In genomic region chr10:85741972-85742371, GRCm38 (mm10) we compare ENCODE assay signal across 19 mouse cellular contexts.
DNase-seq lines count a peak whose midpoint lies in the region; ATAC-seq lines count a peak whose summit lies in the region.
"Had no signal": no experiment of that assay in that cellular context is flagged by ENCODE, and none has a peak within 500 bp of the region (broad histone marks: within the 10 kb centered on the region; RNA-seq: fewer than 3 reads in every experiment).

No protein-coding gene starts in this region.

- H3K4me2 ChIP-seq in forebrain, embryonic 13.5 days, result no peak overlapping the region
- H3K4me2 ChIP-seq: embryonic facial prominence, embryonic 12.5 days; heart, embryonic 11.5 days; kidney, embryonic 15.5 days; limb, embryonic 13.5 days; liver, embryonic 15.5 days; neural tube, embryonic 12.5 days had no signal

- H3K4me3 ChIP-seq in forebrain, embryonic 13.5 days, result no peak overlapping the region
- H3K4me3 ChIP-seq: embryonic facial prominence, embryonic 12.5 days; kidney, embryonic 15.5 days; limb, embryonic 13.5 days; liver, embryonic 15.5 days; neural tube, embryonic 12.5 days had no signal

- WGBS in forebrain, embryonic 13.5 days, result 74% methylated on average over 5 of the region's 5 CpGs

- no peak overlapping the region for H3K9ac ChIP-seq in forebrain, embryonic 13.5 days
- H3K9ac ChIP-seq: embryonic facial prominence, embryonic 12.5 days; kidney, embryonic 15.5 days; limb, embryonic 13.5 days; liver, embryonic 15.5 days; neural tube, embryonic 12.5 days had no signal

- no peak overlapping the region for H3K27ac ChIP-seq in forebrain, embryonic 13.5 days
- H3K27ac ChIP-seq: embryonic facial prominence, embryonic 12.5 days; kidney, embryonic 15.5 days; limb, embryonic 13.5 days; liver, embryonic 15.5 days; neural tube, embryonic 12.5 days had no signal

- DNase-seq in adrenal gland, postnatal 36 days, result peak; percentile 2 to 3
- DNase-seq in adrenal gland, postnatal 25 days, result no peak
- peak; percentile 12 to 22 for DNase-seq in kidney, postnatal 4 days
- DNase-seq in kidney, adult 9 months, result no peak
- DNase-seq in thymus, postnatal 4 days, result peak; percentile 18
- DNase-seq in thymus, postnatal 25 days, result no peak
- no peak for DNase-seq in cerebellum, postnatal 25 days
- DNase-seq: B cell, adult 2 months; cerebellum, adult 2 months; heart, postnatal 4 days; layer of hippocampus, adult 9-11 months had no signal

- H3K36me3 ChIP-seq in forebrain, embryonic 13.5 days (ENCODE audit: poor library complexity, severe bottlenecking), result no peaks in the 10 kb centered on the region
- H3K36me3 ChIP-seq: embryonic facial prominence, embryonic 12.5 days; kidney, embryonic 15.5 days; limb, embryonic 13.5 days; liver, embryonic 15.5 days; neural tube, embryonic 12.5 days had no signal

- no peaks in the 10 kb centered on the region for H3K27me3 ChIP-seq in forebrain, embryonic 13.5 days
- H3K27me3 ChIP-seq: embryonic facial prominence, embryonic 12.5 days; limb, embryonic 13.5 days; liver, embryonic 15.5 days; neural tube, embryonic 12.5 days had no signal

- H3K4me1 ChIP-seq in forebrain, embryonic 13.5 days, result no peaks in the 10 kb centered on the region
- H3K4me1 ChIP-seq: kidney, embryonic 15.5 days; limb, embryonic 13.5 days; liver, embryonic 15.5 days; neural tube, embryonic 12.5 days had no signal

- no peaks in the 10 kb centered on the region for H3K9me3 ChIP-seq in forebrain, embryonic 13.5 days (replicated peaks)
- H3K9me3 ChIP-seq: embryonic facial prominence, embryonic 12.5 days; kidney, embryonic 15.5 days; limb, embryonic 13.5 days; liver, embryonic 15.5 days; neural tube, embryonic 12.5 days had no signal

- no peak for ATAC-seq in forebrain, embryonic 13.5 days
- ATAC-seq: forebrain, embryonic 16.5 days had no signal

Comparison
In these comparisons a context has a peak if more than half of its experiments do, and no peak if none do; other contexts are left out.
1. DNase-seq: peak in adrenal gland, postnatal 36 days (2 of 2), kidney, postnatal 4 days (2 of 2) and thymus, postnatal 4 days (single experiment); none in adrenal gland, postnatal 25 days (single experiment), kidney, adult 9 months (single experiment), thymus, postnatal 25 days (single experiment) and cerebellum, postnatal 25 days (0 of 2).